Mouse (Mus musculus) MEL (cell line): Measurements from ENCODE around the gene Sowahd. TPM values are rescaled to one million over a fixed set of nuclear protein-coding genes. Genes with fewer than 3 reads are reported as not detected.

Experiments used
- DNase-seq: peaks from one replicate; pipeline ENCODE4 v3.0.0; 2011; ENCODE audit warnings: low read depth, low spot score
- H3K27ac ChIP-seq: 2 replicates; pipeline ENCODE4 v1.5.1; 2012; ENCODE audit warnings: low read depth, mild to moderate bottlenecking, control low read depth, low read length, moderate library complexity; ENCODE audit not compliant: control insufficient read depth
- H3K27me3 ChIP-seq, 2 experiments: fragments of 150-350 bp in 1 of 2; sonication (generic) in 1 of 2; 2 replicates each; pipeline ENCODE4 v1.6.1; 2012; ENCODE audit warnings: low read length in 2 of 2, mild to moderate bottlenecking in 2 of 2, improper control_type of control experiment in 1 of 2, moderate library complexity in 1 of 2; ENCODE audit not compliant: insufficient read depth in 2 of 2, control insufficient read depth in 1 of 2
- H3K36me3 ChIP-seq, 2 experiments: 2 replicates each; pipeline ENCODE4 v1.6.1; 2012 to 2014; ENCODE audit warnings: low read length in 2 of 2, improper control_type of control experiment in 1 of 2, inconsistent platforms in 1 of 2, mild to moderate bottlenecking in 1 of 2; ENCODE audit not compliant: insufficient read depth in 2 of 2, control insufficient read depth in 1 of 2
- H3K4me1 ChIP-seq, 2 experiments: fragments of 150-350 bp in 1 of 2; sonication (generic) in 1 of 2; 2 replicates each; pipeline ENCODE4 v1.6.1; 2012; ENCODE audit warnings: low read length in 2 of 2, improper control_type of control experiment in 1 of 2, mild to moderate bottlenecking in 1 of 2; ENCODE audit not compliant: insufficient read depth in 2 of 2, control insufficient read depth in 1 of 2
- H3K4me3 ChIP-seq, 2 experiments: fragments of 150-350 bp in 1 of 2; sonication (generic) in 1 of 2; 2 replicates each; pipeline ENCODE4 v1.5.1; 2012; ENCODE audit warnings: low read depth in 2 of 2, low read length in 2 of 2, mild to moderate bottlenecking in 2 of 2, moderate library complexity in 2 of 2, control low read depth in 1 of 2, improper control_type of control experiment in 1 of 2; ENCODE audit not compliant: control insufficient read depth in 1 of 2, insufficient read depth in 1 of 2
- H3K79me2 ChIP-seq: 2 replicates; pipeline ENCODE4 v1.6.1; 2012; ENCODE audit warnings: mild to moderate bottlenecking, low read length, moderate library complexity; ENCODE audit not compliant: control insufficient read depth, poor library complexity, insufficient read depth
- H3K9ac ChIP-seq: 2 replicates; pipeline ENCODE4 v1.6.1; 2012; ENCODE audit warnings: low read depth, mild to moderate bottlenecking, control low read depth, low read length, moderate library complexity; ENCODE audit not compliant: control insufficient read depth, poor library complexity, severe bottlenecking
- H3K9me3 ChIP-seq: fragments of 150-350 bp; sonication (generic); replicated peaks from 2 replicates; pipeline ENCODE4 v1.6.1; 2012; ENCODE audit warnings: mild to moderate bottlenecking, low read length, improper control_type of control experiment, moderate library complexity; ENCODE audit not compliant: insufficient read depth
- CHD1 ChIP-seq: IDR thresholded peaks from 2 replicates; pipeline ENCODE4 v1.6.1; 2012; ENCODE audit warnings: low read depth, mild to moderate bottlenecking, inconsistent platforms, low read length, improper control_type of control experiment
- CHD2 ChIP-seq: IDR thresholded peaks from 2 replicates; pipeline ENCODE4 v1.6.1; 2011; ENCODE audit warnings: low read length, improper control_type of control experiment
- E2F4 ChIP-seq: IDR thresholded peaks from 2 replicates; pipeline ENCODE4 v1.6.1; 2011; ENCODE audit warnings: low read depth, low read length, improper control_type of control experiment, borderline replicate concordance
- ELF1 ChIP-seq: IDR thresholded peaks from 2 replicates; pipeline ENCODE4 v1.6.1; 2014; ENCODE audit warnings: low read depth, mild to moderate bottlenecking, inconsistent platforms, low read length, improper control_type of control experiment, moderate library complexity
- EP300 ChIP-seq, 2 experiments: IDR thresholded peaks; 2 replicates each; pipeline ENCODE4 v1.6.1; 2011; ENCODE audit warnings: improper control_type of control experiment in 2 of 2, low read length in 2 of 2, low read depth in 1 of 2, mild to moderate bottlenecking in 1 of 2
- ETS1 ChIP-seq: IDR thresholded peaks from 2 replicates; pipeline ENCODE4 v1.6.1; 2012; ENCODE audit warnings: low read depth, mild to moderate bottlenecking, inconsistent platforms, low read length, improper control_type of control experiment, moderate library complexity
- GATA1 ChIP-seq: IDR thresholded peaks from 2 replicates; pipeline ENCODE4 v1.6.1; 2011; ENCODE audit warnings: low read depth, low read length, improper control_type of control experiment
- KAT2A ChIP-seq: conservative IDR thresholded peaks from 2 replicates; pipeline ENCODE4 v1.6.1; 2012; ENCODE audit warnings: low read depth, low read length, improper control_type of control experiment, inconsistent platforms
- NRF1 ChIP-seq: IDR thresholded peaks from 2 replicates; pipeline ENCODE4 v1.6.1; 2014; ENCODE audit warnings: low read depth, mild to moderate bottlenecking, inconsistent platforms, low read length, improper control_type of control experiment, moderate library complexity; ENCODE audit not compliant: poor library complexity, insufficient read depth, severe bottlenecking
- POLR2A ChIP-seq, 2 experiments: IDR thresholded peaks; 2 replicates each; pipeline ENCODE4 v1.6.1; 2011 to 2012; ENCODE audit warnings: low read length in 2 of 2, mild to moderate bottlenecking in 2 of 2, control low read depth in 1 of 2, improper control_type of control experiment in 1 of 2, low read depth in 1 of 2, moderate library complexity in 1 of 2; ENCODE audit not compliant: control insufficient read depth in 1 of 2, insufficient read depth in 1 of 2, poor library complexity in 1 of 2
- POLR2AphosphoS2 ChIP-seq: IDR thresholded peaks from 2 replicates; pipeline ENCODE4 v1.6.1; 2011; ENCODE audit warnings: low read length, improper control_type of control experiment
- TAL1 ChIP-seq: IDR thresholded peaks from 2 replicates; pipeline ENCODE4 v1.6.1; 2012; ENCODE audit warnings: mild to moderate bottlenecking, inconsistent platforms, low read length, moderate library complexity, mixed read lengths
- TBP ChIP-seq: IDR thresholded peaks from 2 replicates; pipeline ENCODE4 v1.8.0; 2011; ENCODE audit warnings: low read depth, low read length, improper control_type of control experiment
- UBTF ChIP-seq: IDR thresholded peaks from 2 replicates; pipeline ENCODE4 v1.6.1; 2012; ENCODE audit warnings: low read depth, mild to moderate bottlenecking, inconsistent platforms, low read length, improper control_type of control experiment, moderate library complexity, borderline replicate concordance; ENCODE audit not compliant: insufficient read depth
- ZKSCAN1 ChIP-seq: IDR thresholded peaks from 2 replicates; pipeline ENCODE4 v1.6.1; 2012; ENCODE audit warnings: low read depth, mild to moderate bottlenecking, inconsistent platforms, low read length, improper control_type of control experiment, moderate library complexity
- ZNF384 ChIP-seq: IDR thresholded peaks from 2 replicates; pipeline ENCODE4 v1.6.1; 2012; ENCODE audit warnings: low read depth, mild to moderate bottlenecking, inconsistent platforms, low read length, improper control_type of control experiment
- polyA plus RNA-seq, 2 experiments: library from polyadenylated mRNA; stranded (reverse) in 1 of 2; unstranded in 1 of 2; fragments of >175 nt in 1 of 2; fragments of >200 nt in 1 of 2; gene quantifications; 2 replicates each; pipeline versions ENCODE4 v1.2.1 to v1.2.4; 2012; ENCODE audit warnings: low replicate concordance in 2 of 2, low read depth in 1 of 2; ENCODE audit not compliant: insufficient read length in 2 of 2, insufficient read depth in 1 of 2, missing spikeins in 1 of 2
- total RNA-seq: library from RNA; depleted of rRNA; stranded (reverse); fragments of 300-350 nt; gene quantifications from 2 replicates; pipeline ENCODE4 v1.2.3, GENCODE M21; 2012; rRNA removed

Sowahd gene
- total and polyA plus RNA-seq, 3 experiments, result not detected

- Histone ChIP-seq H3K9me3 (no peaks in the 10 kb centered on the region), H3K79me2 (no peaks in the 10 kb centered on the region), H3K9ac (no peak overlapping the region), H3K4me3 (peak overlapping the region; percentile 28 to 39; a peak in 3 of 4 replicates), H3K36me3 (peaks cover 7 to 10% of the 10 kb centered on the region in 2 experiments), H3K4me1 (0 out of 4 replicates have a peak, but pooled peaks cover 0 to 2% of the 10 kb centered on the region in 2 experiments), H3K27me3 (no peaks in the 10 kb centered on the region)
- peak; percentile 94 for TF ChIP-seq ZNF384
- TF ChIP-seq CHD1, result no peak
- peak; percentile 22 to 65; a peak in 2 of 4 replicates for TF ChIP-seq EP300 (IDR thresholded peaks at IDR 0.05; ENCODE audit: low read depth in 1 of 2, low read length in 2 of 2)
- 0 out of 2 replicates have a peak, but pooled peaks have one; percentile 26 for TF ChIP-seq GATA1
- TF ChIP-seq, all 39 proteins: peak for 3
- peak overlapping the region; percentile 45 for H3K27ac ChIP-seq
- peak; percentile 46 for DNase-seq
These were observed 46.6 kb downstream of the Sowahd start for GRCm38 (mm10) chrX:37095106-37095768.

- TF ChIP-seq ELF1 (no peak), TBP (no peak), TAL1 (no peak), CHD2 (no peak), POLR2AphosphoS2 (no peak), E2F4 (no peak), KAT2A (no peak), NRF1 (no peak), ZKSCAN1 (no peak), ETS1 (no peak), POLR2A (IDR thresholded peaks at IDR 0.05; ENCODE audit: control insufficient read depth in 1 of 2, insufficient read depth in 1 of 2, low read depth in 1 of 2, low read length in 2 of 2, poor library complexity in 1 of 2) (no peak), UBTF (no peak)
- TF ChIP-seq, all 39 proteins: peak for 0
- H3K9me3 ChIP-seq, result no peaks in the 10 kb centered on the region
- no peaks in the 10 kb centered on the region for H3K27me3 ChIP-seq
- no peak overlapping the region for H3K9ac ChIP-seq
- H3K4me3 ChIP-seq, result no peak overlapping the region
- no peaks in the 10 kb centered on the region for H3K79me2 ChIP-seq
- H3K36me3 ChIP-seq, result peaks cover 7 to 10% of the 10 kb centered on the region in 2 experiments
- no peak overlapping the region for H3K27ac ChIP-seq
- H3K4me1 ChIP-seq, result 0 out of 4 replicates have a peak, but pooled peaks cover 0 to 2% of the 10 kb centered on the region in 2 experiments
- no peak for DNase-seq
These were observed 50.0 kb downstream of the Sowahd start for GRCm38 (mm10) chrX:37098681-37099080.

Other genes with a start within 250 kb of the Sowahd start
- 34.0 and 39.3 TPM in 2 replicates for gene Ube2a, start 174.9 kb upstream of the Sowahd start, total RNA-seq
- gene Ube2a, start 174.9 kb upstream of the Sowahd start, polyA plus RNA-seq, result 100 to 1,000 TPM; 105 to 971 TPM
- gene C330007P06Rik, start 174.7 kb upstream of the Sowahd start, total RNA-seq, result 15.1 and 16.0 TPM in 2 replicates
- gene C330007P06Rik, start 174.7 kb upstream of the Sowahd start, polyA plus RNA-seq, result 10 to 100 TPM in 1 of 2 experiments, not detected in 1; 17.1 TPM
- gene Nkrf, start 145.9 kb upstream of the Sowahd start, total RNA-seq, result 9.2 and 9.5 TPM in 2 replicates
- 10 to 100 TPM; 14.1 to 59.3 TPM for gene Nkrf, start 145.9 kb upstream of the Sowahd start, polyA plus RNA-seq
- 16.5 and 23.4 TPM in 2 replicates for gene Sept6, start 57.1 kb upstream of the Sowahd start, total RNA-seq
- gene Sept6, start 57.1 kb upstream of the Sowahd start, polyA plus RNA-seq, result 10 to 100 TPM in 1 of 2 experiments, not detected in 1; 37.8 TPM
- 1,123 and 1,279 TPM in 2 replicates for gene Rpl39, start 36.6 kb downstream of the Sowahd start, total RNA-seq
- gene Rpl39, start 36.6 kb downstream of the Sowahd start, polyA plus RNA-seq, result 1,000 to 10,000 TPM in 1 of 2 experiments, not detected in 1; 1,063 TPM
- 13.0 and 14.0 TPM in 2 replicates for gene Upf3b, start 61.5 kb downstream of the Sowahd start, total RNA-seq
- 10 to 100 TPM in 1 of 2 experiments, not detected in 1; 25.0 TPM for gene Upf3b, start 61.5 kb downstream of the Sowahd start, polyA plus RNA-seq
- 9.1 and 10.5 TPM in 2 replicates for gene Nkap, start 78.0 kb downstream of the Sowahd start, total RNA-seq
- 10 to 100 TPM in 1 of 2 experiments, not detected in 1; 14.5 TPM for gene Nkap, start 78.0 kb downstream of the Sowahd start, polyA plus RNA-seq
- not detected in 2 replicates for gene Akap14, start 120.0 kb downstream of the Sowahd start, total RNA-seq
- under 1 TPM in 1 of 2 experiments, not detected in 1; 0.08 TPM for gene Akap14, start 120.0 kb downstream of the Sowahd start, polyA plus RNA-seq
- 322 and 341 TPM in 2 replicates for gene Ndufa1, start 142.3 kb downstream of the Sowahd start, total RNA-seq
- gene Ndufa1, start 142.3 kb downstream of the Sowahd start, polyA plus RNA-seq, result 100 to 1,000 TPM in 1 of 2 experiments, not detected in 1; 245 TPM
- gene Rnf113a1, start 142.4 kb downstream of the Sowahd start, total RNA-seq, result 6.1 and 6.7 TPM in 2 replicates
- gene Rnf113a1, start 142.4 kb downstream of the Sowahd start, polyA plus RNA-seq, result 1 to 10 TPM in 1 of 2 experiments, not detected in 1; 8.8 TPM
- gene Gm9, start 162.2 kb downstream of the Sowahd start, total RNA-seq, result not detected in 2 replicates
- gene Gm9, start 162.2 kb downstream of the Sowahd start, polyA plus RNA-seq, result not detected
- not detected in 2 replicates for gene Rhox1, start 173.4 kb downstream of the Sowahd start, total RNA-seq
- not detected for gene Rhox1, start 173.4 kb downstream of the Sowahd start, polyA plus RNA-seq
- gene Rhox2a, start 196.1 kb downstream of the Sowahd start, total RNA-seq, result not detected in 2 replicates
- not detected for gene Rhox2a, start 196.1 kb downstream of the Sowahd start, polyA plus RNA-seq
- gene Rhox3a, start 201.1 kb downstream of the Sowahd start, total RNA-seq, result not detected in 2 replicates
- not detected for gene Rhox3a, start 201.1 kb downstream of the Sowahd start, polyA plus RNA-seq
- not detected in 2 replicates for gene Rhox4a, start 216.5 kb downstream of the Sowahd start, total RNA-seq
- not detected for gene Rhox4a, start 216.5 kb downstream of the Sowahd start, polyA plus RNA-seq